Mouse (Mus musculus) thymus, postnatal 25 days (tissue): ENCODE data around the gene Cela1.

ENCODE experiments used
- DNase-seq: peaks from one replicate; pipeline ENCODE4 v3.0.0; 2022

Gene Cela1

DNA sequence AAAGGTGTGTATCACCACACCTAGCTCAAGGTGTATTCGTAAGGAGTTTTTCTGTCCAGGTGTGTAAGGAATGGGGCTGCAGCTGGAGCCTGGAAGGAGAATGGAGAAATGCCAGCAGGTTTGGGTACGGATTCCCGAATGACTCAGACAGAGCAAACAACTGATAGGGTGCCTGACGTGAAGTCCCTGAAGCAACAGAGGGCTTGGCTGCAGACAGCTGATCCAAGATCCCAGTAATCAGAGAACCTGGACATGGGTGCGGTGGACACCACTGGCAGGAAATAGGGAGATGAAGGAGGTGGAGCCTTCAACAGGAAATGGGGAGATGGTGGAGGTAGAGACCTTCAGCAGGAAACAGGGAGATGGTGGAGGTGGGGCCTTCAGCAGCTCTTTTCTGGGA, 55.4 kb downstream of the Cela1 start:
- DNase-seq: no peak

DNA sequence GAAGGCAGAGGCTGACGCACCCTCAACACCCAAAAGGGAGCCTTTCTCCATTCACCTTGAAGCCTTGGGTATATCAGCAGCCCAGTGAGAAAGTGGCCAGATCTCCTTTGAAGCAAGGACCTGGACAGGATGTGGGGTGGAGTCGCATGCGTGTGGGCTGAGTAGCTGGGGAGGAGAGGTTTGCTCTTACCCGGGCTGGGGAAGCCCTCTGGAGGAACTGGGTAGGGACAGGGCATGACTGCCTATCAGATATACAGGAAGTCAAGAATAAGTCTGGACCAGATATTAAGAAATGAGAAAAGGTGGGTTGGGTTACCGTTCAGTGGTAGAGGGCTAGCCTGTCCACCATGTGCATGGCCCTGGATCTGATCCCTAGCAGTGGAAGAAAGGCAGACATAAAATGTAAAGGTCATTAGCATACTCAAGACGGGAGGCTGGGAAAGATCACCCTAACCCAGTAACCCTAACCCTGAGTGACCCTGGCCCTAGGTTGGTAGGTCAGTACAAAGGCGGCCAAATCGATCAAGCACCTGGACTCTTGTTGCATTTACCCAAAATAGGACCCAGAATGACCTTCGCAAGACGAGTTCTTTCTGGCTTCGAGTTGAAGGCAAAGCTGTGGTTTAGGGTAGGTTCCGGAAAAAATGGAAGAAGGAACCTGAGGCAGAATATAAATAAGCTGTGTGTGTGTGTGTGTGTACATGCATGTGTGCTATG, 56.1 kb downstream of the Cela1 start:
- DNase-seq: no peak

GRCm38 (mm10) chr15:100630126-100630525, 57.6 kb downstream of the Cela1 start:
- DNase-seq: no peak

DNA sequence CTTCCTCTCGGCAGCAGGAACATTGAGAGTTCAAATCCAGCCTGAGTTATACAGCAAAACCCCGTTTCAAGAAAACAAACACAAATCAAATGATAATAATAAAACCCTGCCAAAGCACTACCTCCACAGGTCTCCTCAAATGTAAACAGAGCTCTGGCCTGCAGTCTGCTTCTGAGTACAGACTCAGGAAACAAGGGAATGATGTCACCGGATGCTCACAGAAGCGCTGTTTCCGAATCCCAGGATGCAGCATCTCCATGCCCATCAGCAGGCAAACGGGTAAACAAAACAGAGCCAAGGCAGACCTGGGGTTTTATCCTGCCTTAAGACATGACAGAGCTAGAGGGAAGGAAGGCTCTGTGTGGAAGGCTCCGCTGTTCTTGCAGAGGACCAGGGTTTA, 58.9 kb downstream of the Cela1 start:
- no peak for DNase-seq

DNA sequence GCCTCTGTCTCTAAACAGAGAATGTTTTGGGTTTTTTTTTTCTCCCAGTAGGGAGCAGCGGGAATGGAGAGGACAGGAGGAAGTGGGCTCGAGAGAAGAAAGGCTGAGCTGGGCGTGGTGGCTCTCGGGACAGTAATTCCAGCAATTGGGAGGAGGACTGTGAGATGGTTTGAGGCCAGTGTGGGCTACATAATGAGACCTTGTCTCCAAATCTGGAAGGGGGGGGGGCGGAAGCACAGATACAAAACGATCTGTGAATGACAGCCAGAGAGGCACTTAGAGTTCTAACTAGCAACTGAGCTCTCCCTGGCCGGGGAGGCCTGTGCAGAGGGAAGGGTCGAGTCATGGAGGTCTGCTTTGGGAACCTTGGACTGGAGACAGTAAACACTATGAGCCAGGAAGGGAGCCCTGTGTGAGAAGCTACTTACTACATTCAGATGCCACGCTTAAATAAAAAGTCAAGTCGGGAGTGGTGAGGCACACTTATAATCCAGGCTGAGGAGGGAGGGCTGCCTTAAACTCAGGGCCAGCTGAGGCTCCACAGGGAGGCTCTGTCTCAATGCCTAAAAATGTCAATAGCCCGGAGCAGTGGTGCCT, 59.8 kb downstream of the Cela1 start:
- no peak for DNase-seq

DNA sequence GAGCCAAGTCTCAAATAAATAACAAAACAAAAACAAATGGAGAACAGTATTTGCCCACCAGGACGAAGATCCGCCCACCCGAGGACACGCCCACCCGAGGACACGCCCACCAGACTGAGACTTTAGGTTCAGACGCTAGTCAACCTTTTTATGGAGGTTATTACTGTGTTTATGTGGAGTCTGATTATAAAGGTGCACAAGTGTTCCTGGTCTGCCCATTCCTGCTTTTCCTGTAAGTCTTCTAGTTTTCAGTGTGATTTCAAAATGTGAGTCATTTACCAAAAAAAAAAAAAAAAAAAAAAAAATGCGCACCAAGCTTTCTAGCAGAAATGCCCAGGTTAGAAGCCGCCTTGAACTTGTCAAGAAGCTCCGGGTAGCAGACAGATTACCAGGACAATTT, 60.4 kb downstream of the Cela1 start:
- DNase-seq: no peak

DNA sequence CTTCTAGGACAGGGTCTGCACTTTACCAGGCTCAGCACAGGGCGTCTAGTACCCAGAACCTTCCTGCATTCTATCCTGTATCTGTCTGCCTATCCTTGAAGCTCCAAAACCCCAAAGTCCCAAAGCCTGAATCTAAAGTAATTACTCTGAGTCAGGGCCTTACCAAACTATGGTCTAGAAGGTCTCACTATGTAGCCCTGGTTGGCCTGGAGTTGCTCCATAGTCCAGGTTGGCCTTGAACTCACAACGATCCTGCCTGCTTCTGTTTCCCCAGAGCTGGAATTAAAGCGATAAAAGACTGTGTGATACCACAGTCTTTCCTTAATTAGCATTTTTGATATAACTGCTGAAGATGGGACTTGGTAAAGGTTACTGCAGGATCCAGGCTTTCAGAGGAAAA, 63.3 kb downstream of the Cela1 start:
- no peak for DNase-seq
